Comparison of ENCODE assay signal across 24 mouse cellular contexts in the genomic region with DNA sequence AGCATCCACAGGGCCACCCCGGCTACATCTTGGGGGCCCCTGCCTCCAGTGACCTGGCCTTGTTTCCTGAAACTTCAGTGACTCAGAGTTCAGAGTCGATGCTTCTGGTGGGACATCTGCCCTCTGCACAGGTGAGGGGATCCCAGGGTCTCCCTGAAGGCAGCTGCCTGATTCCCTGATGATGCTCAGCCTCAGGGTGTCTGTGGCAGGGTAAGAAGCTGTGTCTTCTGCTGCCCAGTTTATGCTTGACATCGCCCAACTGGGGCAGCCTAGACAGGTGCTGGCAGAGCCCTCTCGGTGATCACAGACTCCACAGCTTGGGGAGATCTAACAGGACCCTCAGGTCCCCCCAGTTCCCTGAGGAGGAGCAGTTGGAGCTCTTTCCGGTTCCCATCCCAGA. TPM values are rescaled to one million over a fixed set of nuclear protein-coding genes. Genes with fewer than 3 reads are reported as not detected.
A peak's percentile ranks its signal among the peaks of the same experiment; 100 is the strongest.
DNase-seq lines count a peak whose midpoint lies in the region; ATAC-seq lines count a peak whose summit lies in the region.
"Had no signal": no experiment of that assay in that cellular context is flagged by ENCODE, and none has a peak within 500 bp of the region (broad histone marks: within the 10 kb centered on the region; RNA-seq: fewer than 3 reads in every experiment).

No protein-coding gene starts in this region.

- H3K4me3 ChIP-seq in midbrain, embryonic 13.5 days (replicated peaks) = no peak overlapping the region
- H3K4me3 ChIP-seq in midbrain, embryonic 11.5 days (ENCODE audit: low read depth, low read length) = no peak overlapping the region
- H3K4me3 ChIP-seq: heart, embryonic 13.5 days had no signal

- H3K4me1 ChIP-seq in midbrain, embryonic 13.5 days (replicated peaks) = no peaks in the 10 kb centered on the region
- H3K4me1 ChIP-seq in midbrain, embryonic 11.5 days (ENCODE audit: control insufficient read depth, insufficient read depth, low read length) = no peaks in the 10 kb centered on the region
- H3K4me1 ChIP-seq: heart, embryonic 13.5 days had no signal

- H3K36me3 ChIP-seq in midbrain, embryonic 13.5 days = no peaks in the 10 kb centered on the region; the same call in 1 of the 2 replicates
- no peaks in the 10 kb centered on the region for H3K36me3 ChIP-seq in midbrain, embryonic 11.5 days (ENCODE audit: control insufficient read depth, insufficient read depth, low read length)
- H3K36me3 ChIP-seq: heart, embryonic 13.5 days had no signal

- ATAC-seq in midbrain, embryonic 13.5 days = peak; percentile 58; the same call in 1 of the 2 replicates
- no peak for ATAC-seq in midbrain, embryonic 11.5 days (ENCODE audit: low FRiP score)
- peak; percentile 44 for ATAC-seq in inflammation-experienced regulatory T-cells, adult 6 months
- ATAC-seq in neutrophil, adult 5-6 weeks (ENCODE audit: extremely low read depth, insufficient number of reproducible peaks, low FRiP score, poor library complexity, severe bottlenecking) = 0 out of 2 replicates have a peak, but pooled peaks have one; percentile 4
- ATAC-seq: forebrain, embryonic 14.5 days had no signal

- H3K4me2 ChIP-seq in midbrain, embryonic 13.5 days (replicated peaks) = no peak overlapping the region
- no peak overlapping the region for H3K4me2 ChIP-seq in midbrain, embryonic 11.5 days
- H3K4me2 ChIP-seq: heart, embryonic 13.5 days had no signal

- H3K27me3 ChIP-seq in midbrain, embryonic 13.5 days = no peaks in the 10 kb centered on the region; the same call in 1 of the 2 replicates
- H3K27me3 ChIP-seq in midbrain, embryonic 11.5 days (ENCODE audit: control insufficient read depth, insufficient read depth, low read length) = no peaks in the 10 kb centered on the region

- no peak for DNase-seq in midbrain, embryonic 11.5 days (ENCODE audit: low spot score, missing footprints)
- peak; percentile 48 for DNase-seq in T-cell, adult 2 months (ENCODE audit: low spot score)
- DNase-seq in cerebellum, adult 9-10 months = no peak
- no peak for DNase-seq in yolk sac, embryonic 10.5 days (ENCODE audit: low spot score)
- DNase-seq: adrenal gland, postnatal 25 days; cerebellum, postnatal 14 days; embryo, embryonic 11 days; heart, postnatal 36 days; kidney, adult 8-10 months; lung, postnatal 14 days; right cerebral cortex, postnatal 25 days; thymus, postnatal 14 days had no signal

- no peak overlapping the region for H3K9ac ChIP-seq in midbrain, embryonic 13.5 days (replicated peaks)
- no peak overlapping the region for H3K9ac ChIP-seq in midbrain, embryonic 11.5 days (ENCODE audit: low read length)
- H3K9ac ChIP-seq: heart, embryonic 13.5 days had no signal

- no peaks in the 10 kb centered on the region for H3K9me3 ChIP-seq in midbrain, embryonic 13.5 days
- H3K9me3 ChIP-seq in midbrain, embryonic 11.5 days (ENCODE audit: control insufficient read depth, low read length) = no peaks in the 10 kb centered on the region
- H3K9me3 ChIP-seq: heart, embryonic 13.5 days had no signal

- 95% methylated on average over 5 of the region's 5 CpGs for WGBS in midbrain, embryonic 13.5 days
- 89% methylated on average over 5 of the region's 5 CpGs for WGBS in midbrain, embryonic 11.5 days

- H3K27ac ChIP-seq in midbrain, embryonic 13.5 days = no peak overlapping the region
- H3K27ac ChIP-seq in midbrain, embryonic 11.5 days (ENCODE audit: low read depth, low read length) = no peak overlapping the region
- H3K27ac ChIP-seq: heart, embryonic 13.5 days had no signal

RNA-seq across cellular contexts. Expression of a gene that starts 9.1 kb away (rescaled TPM):
- polyA plus RNA-seq in midbrain, embryonic 13.5 days (2015; fragmentation: Nextera tagmentation; extraction: Ambion mirVana) = 118 and 119 TPM in 2 replicates
- polyA plus RNA-seq in midbrain, embryonic 11.5 days (2014; fragmentation: Nextera tagmentation; extraction: Ambion mirVana) = 72.7 and 76.1 TPM in 2 replicates
- polyA plus RNA-seq in inflammation-experienced regulatory T-cells, adult 6 months (2017; shearing (Covaris generic)) = 10 to 100 TPM; 18.5 to 25.5 (median 22.3) TPM
- total RNA-seq in neutrophil, adult 5-6 weeks (2017) = 46.9 and 48.4 TPM in 2 replicates

RNA-seq across cellular contexts. Expression of a gene that starts 19.7 kb away (rescaled TPM):
- polyA plus RNA-seq in midbrain, embryonic 13.5 days (2015; fragmentation: Nextera tagmentation; extraction: Ambion mirVana) = 0.75 and 0.90 TPM in 2 replicates
- polyA plus RNA-seq in midbrain, embryonic 11.5 days (2014; fragmentation: Nextera tagmentation; extraction: Ambion mirVana) = 0.21 and 0.29 TPM in 2 replicates
- under 1 TPM in 1 of 3 experiments, not detected in 2; 0.16 TPM for polyA plus RNA-seq in inflammation-experienced regulatory T-cells, adult 6 months (2017; shearing (Covaris generic))
- 0.47 and 1.4 TPM in 2 replicates for total RNA-seq in neutrophil, adult 5-6 weeks (2017)

RNA-seq across cellular contexts. Expression of a gene that starts 33.1 kb away (rescaled TPM):
- not detected in 2 replicates for polyA plus RNA-seq in midbrain, embryonic 13.5 days (2015; fragmentation: Nextera tagmentation; extraction: Ambion mirVana)
- not detected in 2 replicates for polyA plus RNA-seq in midbrain, embryonic 11.5 days (2014; fragmentation: Nextera tagmentation; extraction: Ambion mirVana)
- not detected for polyA plus RNA-seq in inflammation-experienced regulatory T-cells, adult 6 months (2017; shearing (Covaris generic))
- not detected in 2 replicates for total RNA-seq in neutrophil, adult 5-6 weeks (2017)
- total RNA-seq: adrenal gland, postnatal 25 days; gastrocnemius, postnatal 4 days; heart, postnatal 36 days; layer of hippocampus, postnatal 25 days; left cerebral cortex, postnatal 25 days had no signal
- polyA plus RNA-seq: forebrain, embryonic 14.5 days; heart, embryonic 13.5 days; hindbrain, embryonic 16.5 days; large intestine, adult 2 months; liver, embryonic 16.5 days; neural tube, embryonic 11.5 days had no signal

RNA-seq across cellular contexts. Expression of a gene that starts 38.3 kb away (rescaled TPM):
- polyA plus RNA-seq in midbrain, embryonic 13.5 days (2015; fragmentation: Nextera tagmentation; extraction: Ambion mirVana) = 8.3 and 9.6 TPM in 2 replicates
- polyA plus RNA-seq in midbrain, embryonic 11.5 days (2014; fragmentation: Nextera tagmentation; extraction: Ambion mirVana) = 10.5 and 11.1 TPM in 2 replicates
- 10 to 100 TPM in 2 of 3 experiments, 1 to 10 TPM in 1; 7.7 to 14.5 (median 13.3) TPM for polyA plus RNA-seq in inflammation-experienced regulatory T-cells, adult 6 months (2017; shearing (Covaris generic))
- total RNA-seq in neutrophil, adult 5-6 weeks (2017) = 9.8 and 12.0 TPM in 2 replicates

RNA-seq across cellular contexts. Expression of a gene that starts 56.8 kb away (rescaled TPM):
- polyA plus RNA-seq in midbrain, embryonic 13.5 days (2015; fragmentation: Nextera tagmentation; extraction: Ambion mirVana) = 12.5 and 14.5 TPM in 2 replicates
- 14.9 and 16.8 TPM in 2 replicates for polyA plus RNA-seq in midbrain, embryonic 11.5 days (2014; fragmentation: Nextera tagmentation; extraction: Ambion mirVana)
- 10 to 100 TPM; 11.5 to 33.4 (median 33.3) TPM for polyA plus RNA-seq in inflammation-experienced regulatory T-cells, adult 6 months (2017; shearing (Covaris generic))
- total RNA-seq in neutrophil, adult 5-6 weeks (2017) = 223 and 224 TPM in 2 replicates
